Mouse (Mus musculus): ENCODE measurements around the gene Mydgf. TPM values are rescaled to one million over a fixed set of nuclear protein-coding genes. Genes with fewer than 3 reads are reported as not detected.

The Mydgf gene
- polyA plus RNA-seq, 1 experiment from 2014 or later = 69.9 TPM

- no peak for ATAC-seq (replicated peaks; ENCODE audit: extremely low read depth, insufficient read depth, low FRiP score)
Measured at GRCm38 (mm10) chr17:56214229-56214628, 30.5 kb upstream of the Mydgf start.

GRCm38 (mm10) chr17:56212676-56213075 lies 29.0 kb upstream of the Mydgf start:
- no peak overlapping the region for H3K4me2 ChIP-seq (ENCODE audit: low read depth, low read length)

More at GRCm38 (mm10) chr17:56214229-56214628, 30.5 kb upstream of the Mydgf start:
- no peak overlapping the region for H3K27ac ChIP-seq (ENCODE audit: low read length)
- no peaks in the 10 kb centered on the region for H3K27me3 ChIP-seq (ENCODE audit: control insufficient read depth, insufficient read depth, low read length)
- no peak overlapping the region for H3K9ac ChIP-seq (ENCODE audit: low read length)
- no peak overlapping the region for H3K4me3 ChIP-seq (ENCODE audit: low read length)
- peaks cover 10% of the 10 kb centered on the region for H3K36me3 ChIP-seq (ENCODE audit: control insufficient read depth, insufficient read depth)
- no peaks in the 10 kb centered on the region for H3K9me3 ChIP-seq (replicated peaks; ENCODE audit: control insufficient read depth, low read length)
- H3K4me2 ChIP-seq (ENCODE audit: low read depth, low read length) = no peak overlapping the region
- WGBS = 83% methylated on average over 1 of the region's 1 CpGs
- peaks cover 15% of the 10 kb centered on the region for H3K4me1 ChIP-seq (ENCODE audit: control insufficient read depth, insufficient read depth, low read length)

GRCm38 (mm10) chr17:56211090-56211489 lies 27.4 kb upstream of the Mydgf start:
- no peak for ATAC-seq (replicated peaks; ENCODE audit: extremely low read depth, insufficient read depth, low FRiP score)
- Histone ChIP-seq H3K4me1 (ENCODE audit: control insufficient read depth, insufficient read depth, low read length) (peaks cover 4% of the 10 kb centered on the region; the same call in 1 of the 2 replicates), H3K36me3 (ENCODE audit: control insufficient read depth, insufficient read depth) (peaks cover 27% of the 10 kb centered on the region)

More at GRCm38 (mm10) chr17:56212676-56213075, 29.0 kb upstream of the Mydgf start:
- WGBS = 55% methylated on average over 6 of the region's 6 CpGs
- H3K9ac ChIP-seq (ENCODE audit: low read length) = no peak overlapping the region
- H3K36me3 ChIP-seq (ENCODE audit: control insufficient read depth, insufficient read depth) = peaks cover 20% of the 10 kb centered on the region
- no peak overlapping the region for H3K4me3 ChIP-seq (ENCODE audit: low read length)
- no peaks in the 10 kb centered on the region for H3K27me3 ChIP-seq (ENCODE audit: control insufficient read depth, insufficient read depth, low read length)
- H3K9me3 ChIP-seq (replicated peaks; ENCODE audit: control insufficient read depth, low read length) = no peaks in the 10 kb centered on the region
- no peak overlapping the region for H3K27ac ChIP-seq (ENCODE audit: low read length)
- H3K4me1 ChIP-seq (ENCODE audit: control insufficient read depth, insufficient read depth, low read length) = peaks cover 10% of the 10 kb centered on the region
- no peak for ATAC-seq (replicated peaks; ENCODE audit: extremely low read depth, insufficient read depth, low FRiP score)

GRCm38 (mm10) chr17:56208821-56209220 lies 25.1 kb upstream of the Mydgf start:
- H3K36me3 ChIP-seq (ENCODE audit: control insufficient read depth, insufficient read depth) = peaks cover 42% of the 10 kb centered on the region
- H3K4me3 ChIP-seq (ENCODE audit: low read length) = no peak overlapping the region
- H3K9me3 ChIP-seq (replicated peaks; ENCODE audit: control insufficient read depth, low read length) = no peaks in the 10 kb centered on the region
- H3K27ac ChIP-seq (ENCODE audit: low read length) = no peak overlapping the region
- WGBS = 84% methylated on average over 3 of the region's 3 CpGs
- no peak for ATAC-seq (replicated peaks; ENCODE audit: extremely low read depth, insufficient read depth, low FRiP score)
- H3K9ac ChIP-seq (ENCODE audit: low read length) = no peak overlapping the region
- H3K4me1 ChIP-seq (ENCODE audit: control insufficient read depth, insufficient read depth, low read length) = peaks cover 4% of the 10 kb centered on the region; the same call in 1 of the 2 replicates
- no peak overlapping the region for H3K4me2 ChIP-seq (ENCODE audit: low read depth, low read length)
- H3K27me3 ChIP-seq (ENCODE audit: control insufficient read depth, insufficient read depth, low read length) = no peaks in the 10 kb centered on the region

More at GRCm38 (mm10) chr17:56211090-56211489, 27.4 kb upstream of the Mydgf start:
- Histone ChIP-seq H3K4me3 (ENCODE audit: low read length) (no peak overlapping the region), H3K9me3 (replicated peaks; ENCODE audit: control insufficient read depth, low read length) (no peaks in the 10 kb centered on the region), H3K27ac (ENCODE audit: low read length) (no peak overlapping the region), H3K9ac (ENCODE audit: low read length) (no peak overlapping the region), H3K4me2 (ENCODE audit: low read depth, low read length) (no peak overlapping the region), H3K27me3 (ENCODE audit: control insufficient read depth, insufficient read depth, low read length) (no peaks in the 10 kb centered on the region)
- WGBS = 58% methylated on average over 2 of the region's 2 CpGs

GRCm38 (mm10) chr17:56207963-56208530 lies 24.3 kb upstream of the Mydgf start:
- peaks cover 50% of the 10 kb centered on the region for H3K36me3 ChIP-seq (ENCODE audit: control insufficient read depth, insufficient read depth)
- H3K27ac ChIP-seq (ENCODE audit: low read length) = no peak overlapping the region
- H3K4me2 ChIP-seq (ENCODE audit: low read depth, low read length) = no peak overlapping the region
- H3K9me3 ChIP-seq (replicated peaks; ENCODE audit: control insufficient read depth, low read length) = no peaks in the 10 kb centered on the region
- no peak for ATAC-seq (replicated peaks; ENCODE audit: extremely low read depth, insufficient read depth, low FRiP score)
- no peak overlapping the region for H3K4me3 ChIP-seq (ENCODE audit: low read length)
- WGBS = 91% methylated on average over 9 of the region's 9 CpGs
- H3K4me1 ChIP-seq (ENCODE audit: control insufficient read depth, insufficient read depth, low read length) = peaks cover 2% of the 10 kb centered on the region; the same call in 1 of the 2 replicates
- no peak overlapping the region for H3K9ac ChIP-seq (ENCODE audit: low read length)
- no peaks in the 10 kb centered on the region for H3K27me3 ChIP-seq (ENCODE audit: control insufficient read depth, insufficient read depth, low read length)

- Histone ChIP-seq H3K4me1 (ENCODE audit: control insufficient read depth, insufficient read depth, low read length) (no peaks in the 10 kb centered on the region), H3K36me3 (ENCODE audit: control insufficient read depth, insufficient read depth) (peaks cover 59% of the 10 kb centered on the region), H3K9ac (ENCODE audit: low read length) (no peak overlapping the region), H3K4me2 (ENCODE audit: low read depth, low read length) (no peak overlapping the region), H3K4me3 (ENCODE audit: low read length) (no peak overlapping the region), H3K27ac (ENCODE audit: low read length) (no peak overlapping the region), H3K27me3 (ENCODE audit: control insufficient read depth, insufficient read depth, low read length) (no peaks in the 10 kb centered on the region), H3K9me3 (replicated peaks; ENCODE audit: control insufficient read depth, low read length) (no peaks in the 10 kb centered on the region)
- no peak for ATAC-seq (replicated peaks; ENCODE audit: extremely low read depth, insufficient read depth, low FRiP score)
- WGBS = 85% methylated on average over 6 of the region's 6 CpGs
Measured at GRCm38 (mm10) chr17:56206986-56207674, 23.4 kb upstream of the Mydgf start.

- Histone ChIP-seq H3K4me2 (ENCODE audit: low read depth, low read length) (no peak overlapping the region), H3K27me3 (ENCODE audit: control insufficient read depth, insufficient read depth, low read length) (no peaks in the 10 kb centered on the region), H3K9ac (ENCODE audit: low read length) (no peak overlapping the region), H3K36me3 (ENCODE audit: control insufficient read depth, insufficient read depth) (peaks cover 61% of the 10 kb centered on the region), H3K27ac (ENCODE audit: low read length) (no peak overlapping the region), H3K4me3 (ENCODE audit: low read length) (no peak overlapping the region), H3K9me3 (replicated peaks; ENCODE audit: control insufficient read depth, low read length) (no peaks in the 10 kb centered on the region), H3K4me1 (ENCODE audit: control insufficient read depth, insufficient read depth, low read length) (no peaks in the 10 kb centered on the region)
- no peak; the same call in 1 of the 2 replicates for ATAC-seq (replicated peaks; ENCODE audit: extremely low read depth, insufficient read depth, low FRiP score)
- WGBS = 66% methylated on average over 10 of the region's 10 CpGs
Measured at GRCm38 (mm10) chr17:56206276-56206884, 22.7 kb upstream of the Mydgf start.

GRCm38 (mm10) chr17:56203729-56204128 lies 20.0 kb upstream of the Mydgf start:
- H3K36me3 ChIP-seq (ENCODE audit: control insufficient read depth, insufficient read depth) = peaks cover 59% of the 10 kb centered on the region
- ATAC-seq (replicated peaks; ENCODE audit: extremely low read depth, insufficient read depth, low FRiP score) = no peak
- no peaks in the 10 kb centered on the region for H3K27me3 ChIP-seq (ENCODE audit: control insufficient read depth, insufficient read depth, low read length)
- no peaks in the 10 kb centered on the region for H3K4me1 ChIP-seq (ENCODE audit: control insufficient read depth, insufficient read depth, low read length)
- H3K4me3 ChIP-seq (ENCODE audit: low read length) = no peak overlapping the region
- WGBS = 62% methylated on average over 3 of the region's 3 CpGs
- H3K4me2 ChIP-seq (ENCODE audit: low read depth, low read length) = no peak overlapping the region
- H3K27ac ChIP-seq (ENCODE audit: low read length) = no peak overlapping the region
- no peak overlapping the region for H3K9ac ChIP-seq (ENCODE audit: low read length)
- no peaks in the 10 kb centered on the region for H3K9me3 ChIP-seq (replicated peaks; ENCODE audit: control insufficient read depth, low read length)

- no peaks in the 10 kb centered on the region for H3K9me3 ChIP-seq (replicated peaks; ENCODE audit: control insufficient read depth, low read length)
- H3K27ac ChIP-seq (ENCODE audit: low read length) = no peak overlapping the region
- WGBS = 93% methylated on average over 8 of the region's 8 CpGs
- no peak overlapping the region for H3K4me2 ChIP-seq (ENCODE audit: low read depth, low read length)
- peaks cover 64% of the 10 kb centered on the region for H3K36me3 ChIP-seq (ENCODE audit: control insufficient read depth, insufficient read depth)
- H3K4me3 ChIP-seq (ENCODE audit: low read length) = no peak overlapping the region
- no peak for ATAC-seq (replicated peaks; ENCODE audit: extremely low read depth, insufficient read depth, low FRiP score)
- H3K9ac ChIP-seq (ENCODE audit: low read length) = no peak overlapping the region
- H3K27me3 ChIP-seq (ENCODE audit: control insufficient read depth, insufficient read depth, low read length) = no peaks in the 10 kb centered on the region
- no peaks in the 10 kb centered on the region for H3K4me1 ChIP-seq (ENCODE audit: control insufficient read depth, insufficient read depth, low read length)
Measured at GRCm38 (mm10) chr17:56202476-56202875, 18.8 kb upstream of the Mydgf start.
